In the genomic region with DNA sequence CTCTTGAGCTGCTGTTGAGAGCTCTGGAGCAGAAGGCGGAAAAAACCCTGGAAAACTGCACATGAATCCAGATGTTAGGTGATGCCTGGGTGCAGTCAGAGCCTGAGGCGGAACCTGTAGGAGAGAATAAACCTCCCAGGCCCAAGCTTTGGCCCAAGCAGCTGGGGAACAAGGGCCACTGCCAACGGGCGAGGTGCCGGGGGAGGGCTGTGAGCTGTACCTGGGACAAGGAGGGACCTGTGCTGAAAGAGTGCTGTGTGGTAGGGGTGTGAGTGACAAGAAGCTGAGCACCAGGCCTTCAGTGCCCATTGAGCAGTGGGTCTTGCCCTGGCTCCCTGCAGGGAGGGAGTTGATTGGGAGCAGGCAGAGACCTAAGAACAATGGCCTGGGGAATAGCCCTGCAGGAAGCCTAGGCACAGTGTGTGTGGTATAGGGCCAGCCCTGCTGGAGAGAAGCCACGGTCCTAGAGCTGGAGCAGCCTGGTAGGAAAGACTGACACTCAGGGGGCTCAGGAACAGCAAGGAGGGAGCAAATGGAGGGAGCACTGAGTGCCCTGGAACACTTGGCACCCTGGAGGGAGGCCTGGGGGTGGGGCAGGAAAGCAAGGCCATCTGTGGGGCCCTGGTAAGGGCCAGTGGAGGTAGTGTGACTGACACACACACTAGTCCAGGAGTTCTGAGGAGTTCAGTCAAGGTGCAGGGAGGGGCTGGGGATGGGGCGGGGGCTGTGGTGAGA, we compare ENCODE assay signal across 8 mouse cellular contexts. TPM values are rescaled to one million over a fixed set of nuclear protein-coding genes. Genes with fewer than 3 reads are reported as not detected.
A peak's percentile ranks its signal among the peaks of the same experiment; 100 is the strongest.
DNase-seq lines count a peak whose midpoint lies in the region; ATAC-seq and TF ChIP-seq lines count a peak whose summit lies in the region.
"Had no signal": no experiment of that assay in that cellular context is flagged by ENCODE, and none has a peak within 500 bp of the region (broad histone marks: within the 10 kb centered on the region; RNA-seq: fewer than 3 reads in every experiment).

No protein-coding gene starts in this region.

- H3K27me3 ChIP-seq in kidney, postnatal 0 days (ENCODE audit: insufficient read depth, low read length): no peaks in the 10 kb centered on the region
- no peaks in the 10 kb centered on the region for H3K27me3 ChIP-seq in embryonic facial prominence, embryonic 15.5 days
- no peaks in the 10 kb centered on the region for H3K27me3 ChIP-seq in limb, embryonic 12.5 days
- H3K27me3 ChIP-seq in stomach, embryonic 14.5 days (ENCODE audit: control insufficient read depth, insufficient read depth, low read length): no peaks in the 10 kb centered on the region

- no peak for DNase-seq in kidney, postnatal 0 days (ENCODE audit: low spot score)
- DNase-seq in kidney, adult 18-20 months: no peak
- no peak for DNase-seq in B cell, adult 2 months

- H3K4me1 ChIP-seq in kidney, postnatal 0 days (replicated peaks; ENCODE audit: insufficient read depth, low read length): peaks cover 16% of the 10 kb centered on the region
- H3K4me1 ChIP-seq in embryonic facial prominence, embryonic 15.5 days: peaks cover 53% of the 10 kb centered on the region
- peaks cover 52% of the 10 kb centered on the region for H3K4me1 ChIP-seq in limb, embryonic 12.5 days (replicated peaks)
- H3K4me1 ChIP-seq in stomach, embryonic 14.5 days (ENCODE audit: control insufficient read depth, insufficient read depth, low read length): peaks cover 24% of the 10 kb centered on the region

- no peak overlapping the region for H3K4me3 ChIP-seq in kidney, postnatal 0 days (replicated peaks; ENCODE audit: low read depth, low read length)
- H3K4me3 ChIP-seq in embryonic facial prominence, embryonic 15.5 days (replicated peaks): no peak overlapping the region
- no peak overlapping the region for H3K4me3 ChIP-seq in limb, embryonic 12.5 days (replicated peaks)
- H3K4me3 ChIP-seq in stomach, embryonic 14.5 days (ENCODE audit: low read depth, low read length): no peak overlapping the region

- no peak overlapping the region for H3K27ac ChIP-seq in kidney, postnatal 0 days
- peak overlapping the region; percentile 65 for H3K27ac ChIP-seq in embryonic facial prominence, embryonic 15.5 days (replicated peaks)
- H3K27ac ChIP-seq in limb, embryonic 12.5 days: peak overlapping the region; percentile 82
- H3K27ac ChIP-seq in stomach, embryonic 14.5 days (ENCODE audit: low read length): peak overlapping the region; percentile 41; the same call in 1 of the 2 replicates

- WGBS in kidney, postnatal 0 days: 59% methylated on average over 7 of the region's 7 CpGs
- WGBS in embryonic facial prominence, embryonic 15.5 days: 45% methylated on average over 7 of the region's 7 CpGs
- 41% methylated on average over 7 of the region's 7 CpGs for WGBS in limb, embryonic 12.5 days
- 64% methylated on average over 7 of the region's 7 CpGs for WGBS in stomach, embryonic 14.5 days

- ATAC-seq in kidney, postnatal 0 days (replicated peaks; ENCODE audit: low FRiP score, low read depth): no peak
- ATAC-seq in embryonic facial prominence, embryonic 15.5 days (ENCODE audit: insufficient number of reproducible peaks, low FRiP score, low TSS enrichment, low read depth): no peak
- peak; percentile 32; the same call in 1 of the 2 replicates for ATAC-seq in limb, embryonic 12.5 days (ENCODE audit: insufficient number of reproducible peaks, insufficient read depth, low FRiP score, low TSS enrichment, low read depth)
- peak; percentile 53; the same call in 1 of the 2 replicates for ATAC-seq in stomach, embryonic 14.5 days (ENCODE audit: insufficient number of reproducible peaks, insufficient read depth, low FRiP score, low read depth)
- ATAC-seq in activated CD4-positive, CD25-positive, alpha-beta regulatory T cell, adult 4 months: no peak

- no peak overlapping the region for H3K4me2 ChIP-seq in kidney, postnatal 0 days (ENCODE audit: low read length)
- no peak overlapping the region for H3K4me2 ChIP-seq in embryonic facial prominence, embryonic 15.5 days (replicated peaks)
- H3K4me2 ChIP-seq in limb, embryonic 12.5 days: peak overlapping the region; percentile 31; the same call in 1 of the 2 replicates
- H3K4me2 ChIP-seq in stomach, embryonic 14.5 days (replicated peaks; ENCODE audit: low read depth, low read length): no peak overlapping the region

- no peak for TF ChIP-seq CTCF in kidney, postnatal 0 days (IDR thresholded peaks at IDR 0.05; ENCODE audit: low read depth)

- no peaks in the 10 kb centered on the region for H3K36me3 ChIP-seq in kidney, postnatal 0 days (ENCODE audit: insufficient read depth, low read length)
- no peaks in the 10 kb centered on the region for H3K36me3 ChIP-seq in embryonic facial prominence, embryonic 15.5 days
- 0 out of 2 replicates have a peak, but pooled peaks cover 7% of the 10 kb centered on the region for H3K36me3 ChIP-seq in limb, embryonic 12.5 days
- H3K36me3 ChIP-seq in stomach, embryonic 14.5 days (ENCODE audit: control insufficient read depth, insufficient read depth, low read length): no peaks in the 10 kb centered on the region

- 0 out of 2 replicates have a peak overlapping the region, but pooled peaks have one; percentile 13 for H3K9ac ChIP-seq in kidney, postnatal 0 days (ENCODE audit: low read depth, low read length)
- no peak overlapping the region for H3K9ac ChIP-seq in embryonic facial prominence, embryonic 15.5 days
- peak overlapping the region; percentile 54 for H3K9ac ChIP-seq in limb, embryonic 12.5 days (replicated peaks)
- no peak overlapping the region for H3K9ac ChIP-seq in stomach, embryonic 14.5 days (replicated peaks; ENCODE audit: low read depth, low read length)

- H3K9me3 ChIP-seq in kidney, postnatal 0 days (replicated peaks; ENCODE audit: low read length): no peaks in the 10 kb centered on the region
- no peaks in the 10 kb centered on the region for H3K9me3 ChIP-seq in embryonic facial prominence, embryonic 15.5 days (replicated peaks)
- no peaks in the 10 kb centered on the region for H3K9me3 ChIP-seq in limb, embryonic 12.5 days
- no peaks in the 10 kb centered on the region for H3K9me3 ChIP-seq in stomach, embryonic 14.5 days (ENCODE audit: control insufficient read depth, low read depth, low read length)

RNA-seq across cellular contexts. Expression of a gene that starts 17.3 kb away (rescaled TPM):
- polyA plus RNA-seq in kidney, postnatal 0 days (2015; fragmentation: Nextera tagmentation; extraction: Ambion mirVana): 23.1 and 24.6 TPM in 2 replicates
- polyA plus RNA-seq in embryonic facial prominence, embryonic 15.5 days (2015; fragmentation: Nextera tagmentation; extraction: Ambion mirVana): 46.3 and 48.5 TPM in 2 replicates
- 41.7 and 42.3 TPM in 2 replicates for polyA plus RNA-seq in limb, embryonic 12.5 days (2016; fragmentation: Nextera tagmentation; extraction: Ambion mirVana)
- polyA plus RNA-seq in stomach, embryonic 14.5 days (2014; fragmentation: Nextera tagmentation; extraction: Ambion mirVana): 33.8 and 42.4 TPM in 2 replicates
- polyA plus RNA-seq in activated CD4-positive, CD25-positive, alpha-beta regulatory T cell, adult 4 months (2017; shearing (Covaris generic)): 10 to 100 TPM; 24.3 to 30.2 TPM

RNA-seq across cellular contexts. Expression of a gene that starts 22.2 kb away (rescaled TPM):
- 0.12 and 0.23 TPM in 2 replicates for polyA plus RNA-seq in kidney, postnatal 0 days (2015; fragmentation: Nextera tagmentation; extraction: Ambion mirVana)
- polyA plus RNA-seq in embryonic facial prominence, embryonic 15.5 days (2015; fragmentation: Nextera tagmentation; extraction: Ambion mirVana): 0.13 TPM in 1 of 2 replicates, not detected in the other
- 0.18 and 0.51 TPM in 2 replicates for polyA plus RNA-seq in limb, embryonic 12.5 days (2016; fragmentation: Nextera tagmentation; extraction: Ambion mirVana)
- polyA plus RNA-seq in stomach, embryonic 14.5 days (2014; fragmentation: Nextera tagmentation; extraction: Ambion mirVana): not detected in 2 replicates
- polyA plus RNA-seq in activated CD4-positive, CD25-positive, alpha-beta regulatory T cell, adult 4 months (2017; shearing (Covaris generic)): under 1 TPM in 1 of 2 experiments, not detected in 1; 0.40 TPM
- polyA plus RNA-seq: gonadal fat pad, adult 2 months had no signal

RNA-seq across cellular contexts. Expression of a gene that starts 59.4 kb away (rescaled TPM):
- polyA plus RNA-seq in kidney, postnatal 0 days (2015; fragmentation: Nextera tagmentation; extraction: Ambion mirVana): 9.2 and 10.2 TPM in 2 replicates
- polyA plus RNA-seq in embryonic facial prominence, embryonic 15.5 days (2015; fragmentation: Nextera tagmentation; extraction: Ambion mirVana): 31.0 and 31.9 TPM in 2 replicates
- 13.4 and 18.2 TPM in 2 replicates for polyA plus RNA-seq in limb, embryonic 12.5 days (2016; fragmentation: Nextera tagmentation; extraction: Ambion mirVana)
- polyA plus RNA-seq in stomach, embryonic 14.5 days (2014; fragmentation: Nextera tagmentation; extraction: Ambion mirVana): 17.1 and 19.7 TPM in 2 replicates
- polyA plus RNA-seq in activated CD4-positive, CD25-positive, alpha-beta regulatory T cell, adult 4 months (2017; shearing (Covaris generic)): 1 to 10 TPM; 4.7 to 6.6 TPM

Comparison
In these comparisons a context has a peak if more than half of its experiments do, and no peak if none do; other contexts are left out.
1. ATAC-seq: peak in limb, embryonic 12.5 days (single experiment) and stomach, embryonic 14.5 days (single experiment); none in kidney, postnatal 0 days (single experiment), embryonic facial prominence, embryonic 15.5 days (single experiment) and activated CD4-positive, CD25-positive, alpha-beta regulatory T cell, adult 4 months (single experiment).
2. H3K9ac ChIP-seq: peak in kidney, postnatal 0 days (single experiment) and limb, embryonic 12.5 days (single experiment); none in embryonic facial prominence, embryonic 15.5 days (single experiment) and stomach, embryonic 14.5 days (single experiment).